Mouse (Mus musculus) heart, postnatal 36 days (tissue): ENCODE data around the gene Fam163a. TPM values are rescaled to one million over a fixed set of nuclear protein-coding genes. Genes with fewer than 3 reads are reported as not detected.
"Not testable (repeated sequence)": the region's sequence is repeated elsewhere in the genome, so short reads cannot be mapped to it uniquely, and the experiment has no call there.

Experiments
- DNase-seq, 2 experiments: peaks; one replicate each; pipeline ENCODE4 v3.0.0; 2021 to 2022
- intact Hi-C: fragments of 180-260 bp; cut with DNase I; formaldehyde crosslinking; loops from one replicate; pipeline ENCODE4 v1.15.1; 2025
- total RNA-seq, 2 experiments: library from RNA; stranded (reverse); gene quantifications; 2 replicates each; pipeline ENCODE4 v1.2.3; 2021

Gene Fam163a
- total RNA-seq, result under 1 TPM in 1 of 2 experiments, not detected in 1; 0.08 TPM

DNA sequence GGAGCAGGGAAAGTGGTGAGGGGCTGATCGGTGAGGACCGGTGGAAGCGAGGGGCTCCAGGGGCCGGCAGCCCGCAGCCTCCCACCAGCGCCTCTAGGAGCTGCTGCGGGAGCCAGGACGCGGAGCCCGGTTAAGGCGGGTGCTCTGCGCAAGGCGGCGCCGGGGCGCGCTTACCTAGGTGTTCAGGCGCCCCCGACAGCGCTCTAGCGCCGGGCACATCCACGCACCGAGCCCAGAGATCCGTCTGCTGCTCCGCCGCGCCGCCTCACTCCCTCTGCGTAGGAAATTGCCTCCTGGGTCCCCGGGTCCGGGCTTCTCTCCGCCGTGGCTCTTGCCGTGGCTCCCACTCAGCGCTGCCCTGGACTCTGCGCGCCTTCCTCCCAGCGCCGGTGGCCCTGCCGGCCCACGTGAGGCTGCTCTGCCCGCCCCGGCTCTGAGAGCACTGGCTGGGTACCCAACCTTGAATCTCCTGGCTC, at the start of gene Fam163a:
Fam163a (minus strand) TSS at position 371 of the 476 bp plus-strand sequence.
- DNase-seq, result no peak
- intact Hi-C loops, result no loop called here

DNA sequence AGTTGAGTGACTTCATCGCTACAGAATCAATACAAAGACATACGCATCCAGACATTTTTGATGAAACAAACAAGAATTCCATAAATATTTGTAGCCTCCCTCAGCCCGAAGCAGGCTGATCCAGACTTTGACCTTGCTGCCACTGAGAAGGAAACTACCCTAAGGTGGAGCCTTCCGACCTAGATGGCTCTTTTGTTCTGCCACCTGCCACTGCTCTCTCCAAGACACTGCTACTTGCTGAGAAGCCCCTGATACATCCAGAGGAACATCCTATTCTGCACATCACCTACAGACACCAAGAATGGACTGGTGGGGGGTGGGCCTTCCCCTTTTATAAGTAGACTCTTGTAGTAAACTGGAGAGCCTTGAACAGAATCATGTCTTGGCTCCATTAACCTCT, 46.3 kb upstream of the Fam163a start:
- DNase-seq, intact Hi-C loops: not testable (repeated sequence)

DNA sequence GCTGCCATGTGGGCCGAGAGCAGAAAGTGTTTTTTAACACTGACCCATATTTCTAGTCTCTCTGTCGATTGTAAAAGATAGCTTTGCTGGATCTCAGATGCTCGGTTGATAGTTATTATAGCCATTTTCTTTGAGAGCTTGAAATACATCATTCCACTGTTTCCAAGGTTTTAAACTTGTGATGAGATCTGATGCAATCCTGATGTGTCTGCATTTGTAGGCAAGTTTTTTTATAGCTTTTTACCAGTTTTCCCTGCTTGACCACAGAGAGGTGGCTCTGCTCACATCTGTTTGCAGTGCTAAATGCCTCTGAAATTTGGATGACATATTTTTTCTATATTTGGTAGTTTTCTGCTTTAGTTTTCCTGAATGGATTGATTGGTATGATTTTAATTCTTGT, 43.1 kb upstream of the Fam163a start:
- no peak for DNase-seq
- intact Hi-C loops, result no loop called here

DNA sequence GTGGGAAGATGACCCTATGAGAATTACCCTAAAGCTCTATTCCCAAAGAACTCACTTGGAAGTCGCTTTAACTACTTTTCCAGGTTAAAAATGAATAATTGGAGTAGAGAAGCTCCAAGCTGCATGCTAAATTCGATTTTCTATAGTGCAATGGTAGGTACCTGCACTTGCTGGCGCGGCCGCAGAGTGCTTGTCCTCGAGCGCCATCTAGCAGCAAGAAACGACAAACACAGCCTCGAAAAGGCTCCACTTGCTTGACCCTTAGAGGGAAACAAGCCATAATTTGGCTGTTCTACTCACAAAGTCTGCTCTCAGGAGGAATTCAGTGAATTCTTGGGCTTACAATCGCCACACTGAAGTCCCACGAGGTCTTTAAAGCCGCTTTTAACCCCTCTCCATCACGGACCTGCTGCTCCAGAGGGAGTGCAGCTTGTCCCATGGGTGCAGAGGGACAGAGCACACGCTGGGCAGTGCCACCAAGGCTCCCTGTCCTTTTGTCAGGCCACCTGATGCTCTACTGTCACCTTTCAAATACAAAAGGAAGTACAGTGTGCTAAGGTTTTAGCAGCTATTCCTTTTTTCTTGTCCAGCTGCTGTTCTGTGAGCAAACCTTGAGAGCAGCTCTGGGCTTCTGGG, 37.0 kb upstream of the Fam163a start:
- peak; percentile 51 to 66 for DNase-seq
- intact Hi-C loops, result loop anchor here (1.0 kb wide), 1 partner anchor 156 kb away; no protein-coding TSS in a partner anchor

DNA sequence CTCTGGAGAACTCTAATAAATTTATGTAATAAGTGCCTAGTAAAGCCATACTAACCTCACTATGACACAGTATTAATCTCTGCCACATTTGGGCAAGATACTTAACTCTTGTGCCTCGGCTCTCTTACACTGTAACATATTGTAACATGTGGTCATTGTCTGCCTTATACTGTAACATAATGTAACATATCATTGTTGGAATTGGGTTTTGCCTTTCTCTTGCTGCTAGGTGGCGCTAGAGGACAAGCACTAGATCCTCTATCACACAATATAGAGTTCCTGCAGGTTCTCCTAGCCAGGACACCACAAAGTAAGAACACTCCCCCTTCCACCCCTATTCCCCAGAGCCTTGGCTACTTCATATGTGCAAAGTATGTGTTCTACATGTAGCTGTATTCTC, 36.2 kb upstream of the Fam163a start:
- intact Hi-C loops, result loop anchor here (1.0 kb wide), 1 partner anchor 155 kb away; no protein-coding TSS in a partner anchor
- DNase-seq, result no peak

DNA sequence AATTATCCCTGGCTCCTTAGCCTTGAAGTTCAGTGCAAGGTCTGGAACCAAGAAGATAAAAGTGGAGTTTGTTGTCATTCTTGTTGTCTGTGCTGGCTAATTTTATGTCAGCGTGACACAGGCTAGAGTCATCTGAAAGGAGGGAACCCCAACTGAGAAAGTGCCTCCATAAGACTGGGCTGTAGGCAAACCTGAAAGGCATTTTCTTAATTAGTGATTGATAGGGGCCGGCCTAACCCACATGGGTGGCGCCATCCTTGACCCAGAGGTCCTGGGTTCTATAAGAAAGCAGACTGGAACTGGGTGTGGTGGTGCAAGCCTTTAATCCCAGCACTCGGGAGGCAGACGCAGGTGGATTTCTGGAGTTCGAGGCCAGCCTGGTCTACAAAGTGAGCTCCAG, 26.3 kb upstream of the Fam163a start:
- intact Hi-C loops, result no loop called here
- no peak for DNase-seq

DNA sequence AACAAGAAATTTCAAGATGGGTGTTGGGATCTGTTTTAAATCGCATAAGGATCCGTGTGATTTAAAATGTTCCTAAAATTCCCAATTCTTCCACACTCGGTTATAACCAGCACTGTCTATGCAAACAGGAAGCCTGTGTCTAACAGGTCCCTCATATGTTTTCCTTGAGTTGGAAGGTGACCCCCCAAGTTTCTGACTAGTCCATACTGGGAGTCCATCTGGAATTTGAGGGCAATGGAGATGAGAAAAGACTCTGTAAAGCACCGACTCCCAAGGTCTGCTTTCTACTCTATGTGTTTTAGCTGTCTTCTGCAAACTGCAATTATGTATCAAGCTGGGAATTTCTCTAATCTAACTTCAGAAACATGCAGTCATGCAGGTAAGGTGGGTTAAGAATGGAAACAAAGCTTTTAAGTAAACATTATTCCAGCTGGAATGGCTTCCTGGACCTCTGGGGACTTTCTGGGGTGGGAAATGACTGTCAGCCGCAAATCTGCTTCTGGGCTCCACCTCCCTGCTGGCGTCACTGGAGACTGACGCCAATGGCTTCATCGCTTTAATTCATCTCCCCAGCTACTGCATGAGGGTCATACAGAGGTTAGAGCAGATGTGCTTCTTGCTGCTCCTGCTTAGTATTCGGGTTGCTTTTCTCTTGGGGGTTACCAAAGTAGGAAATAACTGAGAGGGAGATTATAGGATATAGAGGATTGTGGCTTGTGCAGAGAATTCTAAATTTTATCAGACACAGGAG, 25.7 kb upstream of the Fam163a start:
- DNase-seq, result peak; percentile 17 to 41
- intact Hi-C loops, result no loop called here

DNA sequence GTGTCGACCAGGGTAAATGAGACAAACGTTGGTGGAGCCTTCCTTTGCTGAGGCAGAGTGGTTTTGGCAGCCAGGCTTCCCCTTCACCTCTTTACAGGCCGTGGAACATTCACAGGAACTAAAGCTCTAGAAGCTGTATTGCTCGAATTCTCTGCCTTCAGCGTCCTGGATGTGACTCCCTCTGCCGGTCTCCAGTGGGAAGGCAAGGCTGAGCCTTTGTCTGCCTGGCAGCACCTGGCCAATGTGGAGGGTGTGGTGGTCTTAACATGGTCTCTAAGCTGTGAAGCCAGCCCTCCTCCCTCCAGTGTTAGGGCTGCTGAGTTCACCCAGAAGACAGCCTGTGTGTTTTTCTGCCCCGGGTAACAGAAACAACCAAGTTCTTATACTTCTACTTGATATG, 24.6 kb upstream of the Fam163a start:
- intact Hi-C loops, result loop anchor here (2.0 kb wide), 2 partner anchors 15 to 143 kb away; no protein-coding TSS in a partner anchor
- DNase-seq, result peak; percentile 46 to 62

DNA sequence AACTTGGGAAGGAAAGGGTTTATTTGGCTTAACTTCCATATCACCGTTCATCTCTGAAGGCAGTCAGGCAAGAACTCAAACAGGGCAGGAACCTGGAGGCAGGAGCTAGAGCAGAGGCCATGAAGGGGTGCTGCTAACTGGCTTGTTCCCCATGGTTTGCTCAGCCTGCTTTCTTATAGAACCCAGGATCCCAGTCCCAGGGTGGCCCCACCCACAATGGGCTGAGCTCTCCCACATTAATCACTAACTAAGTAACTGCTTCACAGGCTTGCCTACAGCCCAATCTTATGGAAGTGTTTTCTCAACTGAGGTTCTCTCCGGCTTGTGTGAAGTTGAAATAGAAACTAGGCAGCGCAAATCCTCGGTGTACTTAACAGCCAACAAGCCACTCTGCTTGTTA, 23.9 kb upstream of the Fam163a start:
- no peak for DNase-seq
- intact Hi-C loops, result loop anchor here (2.0 kb wide), 2 partner anchors 14 to 142 kb away; no protein-coding TSS in a partner anchor

DNA sequence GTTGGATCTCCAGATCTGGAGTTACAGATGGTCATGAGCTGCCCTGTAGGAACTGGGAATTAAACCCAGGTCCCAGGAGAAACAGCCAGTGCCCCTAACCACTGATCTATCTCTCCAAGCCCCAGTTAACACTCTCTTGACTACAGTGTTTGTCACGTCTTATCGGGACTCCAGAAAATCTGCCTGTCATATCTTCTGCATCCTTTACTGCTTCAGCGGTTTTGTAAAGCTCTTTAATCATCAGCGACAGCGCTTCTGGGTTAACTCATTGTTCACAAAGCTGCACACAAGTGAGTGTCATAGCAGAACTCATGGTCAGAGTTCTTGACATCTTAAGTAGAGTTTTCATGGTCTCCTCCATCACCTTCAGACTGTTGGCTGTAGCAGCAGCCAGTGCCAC, 22.1 kb upstream of the Fam163a start:
- intact Hi-C loops, result no loop called here
- no peak for DNase-seq

DNA sequence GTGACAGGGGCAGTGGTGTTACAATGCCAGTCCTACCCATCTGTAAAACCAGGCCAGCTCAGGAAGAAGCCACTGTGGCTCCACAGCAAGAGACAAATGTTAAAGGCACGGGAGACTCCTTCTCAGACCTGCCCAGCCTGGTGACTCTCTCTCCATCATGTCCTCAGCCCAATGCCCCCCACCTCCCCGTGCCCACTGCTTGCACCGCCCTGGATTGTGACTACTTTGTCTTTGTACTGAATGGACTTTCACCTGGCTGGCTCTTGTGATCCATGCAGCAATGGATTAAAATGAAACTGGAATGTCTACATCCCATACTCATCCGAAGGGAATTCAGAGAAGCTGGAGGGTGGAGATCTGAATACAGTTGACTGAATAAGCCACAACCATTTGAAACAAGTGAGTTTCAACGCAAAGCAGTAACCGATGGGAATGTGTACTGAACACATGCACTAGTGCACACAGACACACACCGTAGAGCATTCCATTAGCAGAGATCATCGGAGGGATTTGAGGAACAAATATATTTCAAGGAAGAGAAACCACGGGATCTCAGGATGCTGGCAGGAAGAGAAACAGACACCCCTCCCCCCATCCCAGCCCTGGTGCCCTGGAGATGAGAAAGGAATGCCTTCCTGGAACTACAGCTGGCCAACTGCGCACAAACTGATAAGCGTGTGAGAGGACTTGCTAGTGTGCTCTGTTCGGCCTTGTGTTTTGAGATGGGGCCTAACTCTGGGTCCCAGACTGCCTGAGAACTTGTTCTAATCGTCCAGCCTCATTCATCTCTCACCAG, 17.6 kb upstream of the Fam163a start:
- no peak for DNase-seq
- intact Hi-C loops, result no loop called here

DNA sequence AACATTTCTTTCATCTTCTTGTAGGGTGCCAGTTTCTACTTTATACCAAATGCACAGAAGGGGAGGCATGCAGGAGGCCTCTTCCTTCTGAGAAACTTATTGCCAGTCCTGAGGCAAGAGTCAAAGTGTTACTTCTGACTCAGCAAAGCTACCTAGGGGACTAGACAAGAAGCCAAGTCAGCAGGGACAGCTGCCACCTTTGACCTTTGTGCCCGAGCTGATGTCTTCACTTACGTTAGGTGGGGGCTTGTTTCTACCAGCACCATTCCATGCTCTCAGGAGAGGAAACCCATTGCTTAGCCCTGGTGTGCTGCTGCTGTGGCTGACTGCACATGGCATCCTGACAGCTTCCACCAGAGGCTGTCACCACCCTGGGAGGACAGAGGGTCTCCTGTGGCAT, 16.5 kb upstream of the Fam163a start:
- intact Hi-C loops, result no loop called here
- DNase-seq, result no peak

DNA sequence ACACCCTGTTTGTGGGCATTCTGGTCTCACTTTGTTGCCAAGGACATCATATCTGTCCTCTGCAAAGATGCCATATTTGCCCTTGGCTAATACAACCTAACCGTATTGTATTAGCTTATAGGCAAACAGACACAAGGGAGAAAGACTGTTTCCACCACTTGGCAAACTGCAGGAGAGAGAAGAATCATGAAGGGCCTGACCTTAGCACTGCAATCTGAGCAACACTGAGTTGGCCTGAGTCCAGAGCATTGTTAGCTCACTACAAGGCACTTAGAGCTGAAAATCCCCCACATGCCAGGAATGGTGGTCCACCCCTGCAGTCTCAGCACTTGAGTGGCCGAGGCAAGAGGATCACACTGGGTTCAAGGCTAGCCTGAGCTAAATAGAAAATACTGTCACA, 13.7 kb upstream of the Fam163a start:
- DNase-seq, result no peak

DNA sequence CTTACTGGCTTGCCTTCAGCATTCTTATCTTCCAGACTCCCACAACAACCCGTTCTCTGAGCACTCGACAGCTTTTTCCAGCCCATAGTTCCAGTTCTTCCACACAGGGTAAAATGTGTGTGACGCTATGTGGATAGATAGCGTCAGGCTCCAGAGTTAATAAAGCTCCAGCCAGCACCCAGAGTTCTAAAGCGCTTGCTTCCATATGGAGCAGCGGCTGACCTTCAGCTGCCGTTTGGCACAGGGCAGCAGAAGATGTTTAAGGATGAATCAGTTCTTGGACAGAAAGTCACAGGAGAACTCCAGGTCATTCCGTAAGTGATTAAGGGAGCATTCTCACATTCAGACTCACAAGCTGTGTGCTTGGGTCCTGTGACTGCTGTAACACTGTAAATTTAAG, 13.1 kb upstream of the Fam163a start:
- no peak for DNase-seq
- intact Hi-C loops, result no loop called here

More for the DNA sequence above, 13.7 kb upstream of the Fam163a start:
- intact Hi-C loops, result no loop called here

DNA sequence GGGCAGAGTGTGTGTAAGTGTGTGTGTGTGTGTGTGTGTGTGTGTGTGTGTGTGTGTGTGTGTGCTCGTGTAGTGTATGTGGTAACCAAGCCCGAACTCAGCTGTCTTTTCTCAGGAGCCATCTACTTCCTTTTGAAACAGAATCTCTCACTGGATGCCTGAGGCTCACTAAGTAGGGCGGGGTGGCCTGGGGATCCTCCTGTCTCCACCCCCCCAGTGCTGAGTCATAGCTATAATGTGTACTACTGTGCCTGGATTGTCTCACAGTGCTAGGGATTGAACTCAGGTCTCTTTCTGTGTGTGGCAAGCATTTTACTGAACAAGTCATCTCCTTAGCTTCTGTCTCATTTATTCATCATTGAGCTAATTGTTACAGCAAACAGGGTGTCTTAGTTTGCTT, 12.6 kb upstream of the Fam163a start:
- DNase-seq, result peak; percentile 25 to 26
- intact Hi-C loops, result no loop called here

DNA sequence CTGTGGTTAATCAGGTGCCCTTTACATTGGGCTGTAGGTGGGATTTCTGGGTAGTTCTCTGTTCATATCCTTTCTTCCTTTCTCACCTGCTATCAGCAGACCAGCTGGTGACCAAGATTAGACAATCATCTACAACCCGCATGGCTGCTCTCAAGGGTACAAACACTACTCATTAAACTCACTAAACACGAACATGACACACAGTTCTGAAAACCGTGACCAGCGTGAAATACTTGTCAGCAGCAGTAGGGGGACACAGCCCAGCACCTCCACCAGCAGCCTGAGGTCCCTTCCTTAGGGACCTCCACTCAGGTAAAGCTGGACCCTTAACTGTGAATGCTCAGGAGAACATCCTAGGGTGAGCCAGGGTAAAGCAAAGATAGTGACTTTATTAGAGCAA, 11.4 kb upstream of the Fam163a start:
- DNase-seq, result no peak
- intact Hi-C loops, result no loop called here

DNA sequence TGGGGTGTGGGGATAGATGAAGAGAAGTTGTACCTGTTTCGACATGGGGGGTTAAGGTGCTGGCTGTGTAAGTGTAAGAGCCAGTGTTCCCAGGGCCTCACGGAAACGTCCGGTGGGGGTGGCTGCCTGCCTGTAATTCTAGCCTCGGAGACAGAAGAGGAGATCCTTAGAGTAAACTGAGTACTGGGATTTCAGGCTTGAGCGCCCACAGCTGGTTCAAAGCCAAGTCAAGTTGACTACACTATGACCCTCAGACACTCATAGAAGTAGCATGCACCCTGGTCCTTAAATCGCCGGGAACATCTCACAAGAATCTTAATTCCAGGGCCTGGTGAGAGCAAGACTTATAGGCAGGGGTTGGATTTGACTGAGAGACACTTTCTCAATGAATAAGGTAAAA, 9.8 kb upstream of the Fam163a start:
- no peak for DNase-seq
- intact Hi-C loops, result loop anchor here (2.0 kb wide), 1 partner anchor 14 kb away; no protein-coding TSS in a partner anchor

DNA sequence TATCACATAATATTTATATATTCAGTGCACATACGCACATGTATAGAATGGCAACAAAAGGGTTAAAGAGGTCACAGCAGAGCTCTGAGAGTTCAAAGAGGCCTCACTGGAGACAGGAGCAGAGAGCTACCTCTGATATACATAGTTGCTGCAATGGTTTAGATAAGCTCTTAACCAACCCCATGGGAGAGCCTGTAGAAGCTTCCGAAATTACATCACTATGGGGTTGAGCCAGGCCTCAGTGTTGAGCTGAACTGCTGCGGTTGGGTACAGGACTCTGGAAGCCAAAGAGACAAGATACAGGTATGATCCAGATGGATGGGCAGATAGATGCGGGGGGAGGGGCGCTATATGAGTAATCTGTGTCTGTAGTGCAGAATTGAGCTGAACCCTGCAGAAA, 8.1 kb upstream of the Fam163a start:
- no peak for DNase-seq
- intact Hi-C loops, result no loop called here

DNA sequence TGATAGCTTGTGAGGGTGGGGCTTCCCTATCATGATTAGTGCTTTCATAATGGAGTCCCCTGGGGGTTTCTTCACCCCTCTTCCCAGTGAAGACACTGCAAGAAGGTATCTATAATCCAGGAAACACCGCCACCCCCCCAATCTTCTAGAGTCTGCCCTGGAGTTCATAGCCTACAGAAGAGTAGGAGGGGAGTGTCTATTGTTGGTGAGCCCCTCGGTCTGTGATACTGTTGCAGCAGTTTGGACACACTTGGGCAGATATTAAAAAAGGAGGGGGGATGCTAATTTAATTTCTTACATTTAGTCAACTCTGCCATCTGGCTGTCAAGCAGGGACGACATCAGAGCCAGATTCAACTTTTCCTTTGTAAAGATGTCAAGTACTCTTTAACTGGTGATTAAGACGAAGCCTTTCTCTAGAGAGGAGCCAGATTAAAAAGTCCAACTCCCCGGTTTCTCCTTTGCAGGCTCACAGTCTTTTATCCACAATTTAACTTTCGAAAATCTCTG, 7.0 kb upstream of the Fam163a start:
- DNase-seq, result no peak
- intact Hi-C loops, result no loop called here

DNA sequence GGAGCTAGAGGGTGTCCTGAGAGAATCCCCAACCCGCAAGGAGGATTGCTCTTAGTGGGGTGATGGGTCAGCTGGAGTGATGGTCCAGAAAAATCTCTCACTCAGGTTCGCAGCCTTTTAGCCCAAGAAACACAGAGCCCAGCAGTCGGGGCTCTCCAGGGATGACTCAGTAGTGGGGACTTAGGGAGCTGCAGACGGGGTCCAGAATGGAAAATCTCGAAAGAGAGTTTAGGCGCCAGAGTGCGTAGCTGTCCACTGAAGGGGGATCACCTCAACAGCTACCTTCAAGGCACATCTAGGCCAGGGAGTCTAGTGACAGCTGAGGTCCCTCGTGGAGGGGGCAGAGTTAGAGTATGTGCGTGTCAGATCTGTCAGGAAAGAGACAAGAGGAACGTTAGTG, 338 bp upstream of the Fam163a start:
- intact Hi-C loops, result no loop called here
- no peak for DNase-seq
